In the genomic region with DNA sequence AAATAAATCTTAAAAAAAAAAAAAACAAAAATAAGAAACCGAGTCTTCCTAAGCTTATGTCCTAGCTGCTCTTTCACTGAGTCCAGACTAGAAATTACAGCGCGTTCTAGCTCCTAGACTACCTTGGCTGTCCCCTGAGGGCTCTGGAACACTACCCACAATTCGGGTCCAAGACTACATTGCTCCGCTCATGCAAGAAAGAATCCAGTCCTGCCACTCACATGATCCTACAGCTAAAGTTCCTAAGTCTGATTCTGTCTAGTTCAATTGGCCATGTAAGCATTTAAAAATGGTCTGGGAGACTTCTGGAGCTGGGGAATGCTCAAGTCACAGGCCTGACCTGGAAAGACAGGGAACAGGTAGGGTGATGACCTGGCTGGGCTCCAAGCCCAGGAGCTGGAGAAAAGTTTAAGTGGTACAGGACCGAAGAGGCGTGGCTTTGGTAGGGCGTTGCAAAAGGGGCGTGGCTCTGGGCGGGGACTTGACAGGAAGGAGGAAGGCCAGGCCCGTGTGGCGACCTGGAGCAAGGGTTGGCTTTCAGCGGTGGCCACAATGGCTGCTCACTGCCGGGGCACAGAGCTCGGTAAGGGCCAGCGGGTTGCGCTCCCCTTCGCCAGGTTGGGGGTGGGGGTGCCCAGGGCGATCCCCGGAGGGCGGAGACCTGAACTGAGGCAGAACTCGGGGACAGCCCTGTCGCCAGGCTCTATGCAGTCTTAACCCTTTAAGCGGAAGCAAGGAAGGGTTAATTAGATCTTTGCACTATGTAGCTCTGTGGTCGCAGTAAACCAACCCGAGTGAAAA, we compare ENCODE assay signal across 8 mouse cellular contexts. TPM values are rescaled to one million over a fixed set of nuclear protein-coding genes. Genes with fewer than 3 reads are reported as not detected.
A peak's percentile ranks its signal among the peaks of the same experiment; 100 is the strongest.
DNase-seq lines count a peak whose midpoint lies in the region; ATAC-seq and TF ChIP-seq lines count a peak whose summit lies in the region.

A gene (plus strand): TSS at position 491 of the 801 bp plus-strand sequence.

- no peak for TF ChIP-seq EP300 in lung, postnatal 0 days (IDR thresholded peaks at IDR 0.05)

- in situ Hi-C loops in ES-E14 (cut with MboI; ENCODE audit: low sequenced_read_pairs in 2 of 2, unreplicated experiment in 2 of 2) = no loop called here

- H3K9me3 ChIP-seq in ES-E14 (ENCODE audit: control insufficient read depth, insufficient read depth, low read depth, low read length) = no peaks in the 10 kb centered on the region
- H3K9me3 ChIP-seq in forebrain, embryonic 12.5 days = no peaks in the 10 kb centered on the region
- no peaks in the 10 kb centered on the region for H3K9me3 ChIP-seq in lung, postnatal 0 days (ENCODE audit: low read length)

- H3K36me3 ChIP-seq in ES-E14 (ENCODE audit: control insufficient read depth, insufficient read depth, low read length, poor library complexity, severe bottlenecking) = peaks cover 15% of the 10 kb centered on the region
- H3K36me3 ChIP-seq in forebrain, embryonic 12.5 days (replicated peaks) = peaks cover 27% of the 10 kb centered on the region
- peaks cover 18% of the 10 kb centered on the region; the same call in 1 of the 2 replicates for H3K36me3 ChIP-seq in lung, postnatal 0 days (ENCODE audit: insufficient read depth, low read length)

- H3K9ac ChIP-seq in ES-E14 (ENCODE audit: insufficient read depth, low read depth, low read length, poor library complexity, severe bottlenecking) = peak within 1 kb of the TSS; percentile 68
- H3K9ac ChIP-seq in forebrain, embryonic 12.5 days = peak within 1 kb of the TSS; percentile 68
- peak within 1 kb of the TSS; percentile 39; the same call in 1 of the 2 replicates for H3K9ac ChIP-seq in lung, postnatal 0 days (replicated peaks; ENCODE audit: low read depth)

- H3K4me1 ChIP-seq in ES-E14 (ENCODE audit: control insufficient read depth in 2 of 2, insufficient read depth in 2 of 2, low read length in 2 of 2, poor library complexity in 1 of 2) = no peaks in the 10 kb centered on the region
- peaks cover 5% of the 10 kb centered on the region; the same call in 1 of the 2 replicates for H3K4me1 ChIP-seq in forebrain, embryonic 12.5 days
- no peaks in the 10 kb centered on the region for H3K4me1 ChIP-seq in lung, postnatal 0 days (ENCODE audit: insufficient read depth, low read depth, low read length)

- H3K4me3 ChIP-seq in ES-E14 (ENCODE audit: insufficient read depth in 1 of 2, low read depth in 1 of 2, low read length in 2 of 2, poor library complexity in 1 of 2, severe bottlenecking in 1 of 2) = peak within 1 kb of the TSS; percentile 72 to 91
- H3K4me3 ChIP-seq in forebrain, embryonic 12.5 days (replicated peaks) = peak within 1 kb of the TSS; percentile 63
- H3K4me3 ChIP-seq in lung, postnatal 0 days (ENCODE audit: low read depth, low read length) = peak within 1 kb of the TSS; percentile 55

- peak; percentile 81 for DNase-seq in ES-E14 (ENCODE audit: low read depth, low spot score)
- DNase-seq in c-Kit-positive CD71-positive TER-119-positive erythroid progenitor cells, embryonic 14.5 days (ENCODE audit: low spot score) = peak; percentile 89
- peak; percentile 77 to 87 for DNase-seq in heart, postnatal 14 days
- DNase-seq in large intestine, adult 2 months (ENCODE audit: low read depth, low spot score) = peak; percentile 82
- peak; percentile 92 for DNase-seq in lung, postnatal 0 days (ENCODE audit: low spot score)
- peak; percentile 32 for DNase-seq in ovary, postnatal 10 days (ENCODE audit: low spot score)
- peak; percentile 91 for DNase-seq in thymus, postnatal 25 days

- intact Hi-C loops in heart, postnatal 14 days (cut with DNase I) = no loop called here

- TF ChIP-seq CTCF in lung, postnatal 0 days (IDR thresholded peaks at IDR 0.05) = 0 out of 2 replicates have a peak, but pooled peaks have one; percentile 1

- peak within 1 kb of the TSS; percentile 38 for H3K27ac ChIP-seq in ES-E14 (ENCODE audit: insufficient read depth, low read depth, low read length, poor library complexity, severe bottlenecking)
- no peak within 1 kb of the TSS for H3K27ac ChIP-seq in forebrain, embryonic 12.5 days
- H3K27ac ChIP-seq in lung, postnatal 0 days (ENCODE audit: low read length) = 0 out of 2 replicates have a peak within 1 kb of the TSS, but pooled peaks have one; percentile 16

- H3K4me2 ChIP-seq in forebrain, embryonic 12.5 days = peak within 1 kb of the TSS; percentile 73
- H3K4me2 ChIP-seq in lung, postnatal 0 days (replicated peaks; ENCODE audit: low read depth, low read length) = peak within 1 kb of the TSS; percentile 66

- no peaks in the 10 kb centered on the region for H3K27me3 ChIP-seq in forebrain, embryonic 12.5 days
- no peaks in the 10 kb centered on the region for H3K27me3 ChIP-seq in lung, postnatal 0 days (replicated peaks; ENCODE audit: insufficient read depth, low read length)

- peak; percentile 87 for ATAC-seq in forebrain, embryonic 12.5 days (ENCODE audit: low FRiP score)
- ATAC-seq in lung, postnatal 0 days = peak; percentile 94

- 13% methylated on average over 26 of the region's 26 CpGs for WGBS in forebrain, embryonic 12.5 days
- 12% methylated on average over 26 of the region's 26 CpGs for whole genome bisulfite sequencing in large intestine, adult 2 months
- WGBS in lung, postnatal 0 days = 12% methylated on average over 24 of the region's 26 CpGs

TF ChIP-seq in ES-E14, 5 proteins besides CTCF, POLR2A, EP300 and RAD21:
- no peak for TF ChIP-seq MAFK (IDR thresholded peaks at IDR 0.05; ENCODE audit: insufficient read depth, low read depth, low read length)
- TF ChIP-seq HCFC1 (IDR thresholded peaks at IDR 0.05; ENCODE audit: borderline replicate concordance, insufficient read depth, low read length) = no peak
- no peak for TF ChIP-seq ZC3H11A (IDR thresholded peaks at IDR 0.05; ENCODE audit: borderline replicate concordance, low read depth, low read length)
- no peak for TF ChIP-seq ZNF384 (IDR thresholded peaks at IDR 0.05; ENCODE audit: low read depth, low read length)
- TF ChIP-seq CHD2 (IDR thresholded peaks at IDR 0.05; ENCODE audit: low read depth, low read length) = no peak

RNA-seq across cellular contexts. Expression of the gene that starts here (rescaled TPM):
- 47.6 and 53.1 TPM in 2 replicates for total RNA-seq in ES-E14 (2012; rRNA removed)
- polyA plus RNA-seq in forebrain, embryonic 12.5 days (2016; fragmentation: Nextera tagmentation; extraction: Ambion mirVana) = 32.3 and 32.7 TPM in 2 replicates
- total RNA-seq in heart, postnatal 14 days (2021) = 10 to 100 TPM; 10.2 to 10.9 TPM
- polyA plus RNA-seq in large intestine, adult 2 months (2012; rRNA removed) = 35.8 and 51.7 TPM in 2 replicates
- polyA plus RNA-seq in lung, postnatal 0 days (2015; fragmentation: Nextera tagmentation; extraction: Ambion mirVana) = 29.4 and 30.7 TPM in 2 replicates

Comparison
In these comparisons a context has a peak if more than half of its experiments do, and no peak if none do; other contexts are left out.
1. DNase-seq: peak in every context shown above with its lines; median percentile 92 in lung, postnatal 0 days; 91 in thymus, postnatal 25 days; 89 in c-Kit-positive CD71-positive TER-119-positive erythroid progenitor cells, embryonic 14.5 days; 82 in heart, postnatal 14 days; 82 in large intestine, adult 2 months; 81 in ES-E14; 32 in ovary, postnatal 10 days.